In the genomic region with DNA sequence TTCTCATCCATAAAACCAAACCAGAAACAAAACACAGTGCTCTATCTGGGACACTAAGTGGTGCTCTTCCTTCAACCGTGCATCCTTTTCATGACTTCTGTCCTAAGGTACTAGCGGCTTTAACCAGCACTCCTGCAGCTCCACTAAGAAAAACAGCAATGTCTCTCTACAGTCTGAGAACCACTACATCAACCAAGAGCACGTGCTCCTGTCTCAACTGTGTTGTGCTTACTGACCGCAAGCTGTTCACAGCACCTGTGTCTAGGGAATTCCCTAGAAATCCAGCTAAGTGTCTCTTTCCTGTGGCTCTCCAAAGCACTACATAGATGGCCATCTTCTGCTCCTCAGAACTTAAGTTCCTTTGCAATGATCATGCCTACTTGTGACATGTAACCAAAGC, we compare ENCODE assay signal across 11 mouse cellular contexts. TPM values are rescaled to one million over a fixed set of nuclear protein-coding genes. Genes with fewer than 3 reads are reported as not detected.
A peak's percentile ranks its signal among the peaks of the same experiment; 100 is the strongest.
DNase-seq lines count a peak whose midpoint lies in the region; ATAC-seq and TF ChIP-seq lines count a peak whose summit lies in the region.
"Had no signal": no experiment of that assay in that cellular context is flagged by ENCODE, and none has a peak within 500 bp of the region (broad histone marks: within the 10 kb centered on the region; RNA-seq: fewer than 3 reads in every experiment).

No protein-coding gene starts in this region.

- 65% methylated on average over 4 of the region's 4 CpGs for WGBS in hindbrain, embryonic 10.5 days
- 77% methylated on average over 4 of the region's 4 CpGs for WGBS in liver, embryonic 15.5 days (ENCODE audit: insufficient replicate concordance)

- peaks cover 77% of the 10 kb centered on the region for H3K36me3 ChIP-seq in hindbrain, embryonic 10.5 days
- H3K36me3 ChIP-seq in liver, embryonic 15.5 days (replicated peaks) = peaks cover 70% of the 10 kb centered on the region

- H3K9me3 ChIP-seq in hindbrain, embryonic 10.5 days = peaks cover 8% of the 10 kb centered on the region; the same call in 1 of the 2 replicates
- no peaks in the 10 kb centered on the region for H3K9me3 ChIP-seq in liver, embryonic 15.5 days (replicated peaks)
- H3K9me3 ChIP-seq: megakaryocyte, embryonic 14.5 days had no signal

- H3K27me3 ChIP-seq in hindbrain, embryonic 10.5 days (ENCODE audit: insufficient read depth, poor library complexity, severe bottlenecking) = no peaks in the 10 kb centered on the region
- no peaks in the 10 kb centered on the region for H3K27me3 ChIP-seq in liver, embryonic 15.5 days
- H3K27me3 ChIP-seq: megakaryocyte, embryonic 14.5 days had no signal

- no peak overlapping the region; the same call in 1 of the 2 replicates for H3K9ac ChIP-seq in liver, embryonic 15.5 days

- H3K27ac ChIP-seq in gastrocnemius, adult 2 months = 0 out of 2 replicates have a peak overlapping the region, but pooled peaks have one; percentile 24
- H3K27ac ChIP-seq in hindbrain, embryonic 10.5 days = no peak overlapping the region
- H3K27ac ChIP-seq in liver, embryonic 15.5 days (replicated peaks) = peak overlapping the region; percentile 39; the same call in 1 of the 2 replicates

- H3K4me1 ChIP-seq in hindbrain, embryonic 10.5 days (replicated peaks) = peaks cover 32% of the 10 kb centered on the region
- peaks cover 37% of the 10 kb centered on the region for H3K4me1 ChIP-seq in liver, embryonic 15.5 days (replicated peaks)

- no peak for DNase-seq in gastrocnemius, adult 2 months
- DNase-seq in gastrocnemius, postnatal 10 days = no peak
- DNase-seq in A20 (ENCODE audit: low read depth, low spot score) = peak; percentile 19
- no peak for DNase-seq in hindbrain, embryonic 10.5 days (ENCODE audit: low spot score)
- no peak for DNase-seq in adrenal gland, postnatal 4 days (ENCODE audit: low spot score in 2 of 2)
- no peak for DNase-seq in cerebellum, adult 18-20 months
- DNase-seq: B cell, adult 2 months; kidney, postnatal 25 days had no signal

- TF ChIP-seq CTCF in gastrocnemius, adult 2 months (IDR thresholded peaks at IDR 0.05) = no peak

- H3K4me3 ChIP-seq in gastrocnemius, adult 2 months = no peak overlapping the region
- H3K4me3 ChIP-seq in hindbrain, embryonic 10.5 days = peak overlapping the region; percentile 92
- H3K4me3 ChIP-seq in liver, embryonic 15.5 days (replicated peaks) = peak overlapping the region; percentile 98
- H3K4me3 ChIP-seq: megakaryocyte, embryonic 14.5 days had no signal

- intact Hi-C loops in gastrocnemius, adult 2 months (cut with DNase I) = loop anchor here (5.0 kb wide), 1 partner anchor 197 kb away; a partner anchor contains a TSS

- H3K4me2 ChIP-seq in liver, embryonic 15.5 days = peak overlapping the region; percentile 73

- ATAC-seq in liver, embryonic 15.5 days (ENCODE audit: insufficient read depth) = no peak
- ATAC-seq in granulocyte monocyte progenitor cell, adult 5-6 weeks (replicated peaks; ENCODE audit: poor library complexity, severe bottlenecking) = no peak

RNA-seq across cellular contexts. Expression of a gene that starts 2.7 kb away (rescaled TPM):
- total RNA-seq in gastrocnemius, adult 2 months (2021) = 10 to 100 TPM; 38.7 to 46.2 TPM
- total RNA-seq in gastrocnemius, postnatal 10 days (2021) = 10 to 100 TPM; 58.1 to 93.2 TPM
- 175 and 186 TPM in 2 replicates for polyA plus RNA-seq in hindbrain, embryonic 10.5 days (2016; fragmentation: Nextera tagmentation; extraction: Ambion mirVana)
- 68.0 and 76.9 TPM in 2 replicates for polyA plus RNA-seq in liver, embryonic 15.5 days (2015; fragmentation: Nextera tagmentation; extraction: Ambion mirVana)
- total RNA-seq in adrenal gland, postnatal 4 days (2021) = 100 to 1,000 TPM; 236 to 269 TPM
- 238 and 321 TPM in 2 replicates for total RNA-seq in granulocyte monocyte progenitor cell, adult 5-6 weeks (2014; fragmentation: Nextera tagmentation)
- 239 and 278 TPM in 2 replicates for total RNA-seq in granulocyte monocyte progenitor cell, adult 5-6 weeks (2017)

RNA-seq across cellular contexts. Expression of a gene that starts 9.4 kb away (rescaled TPM):
- total RNA-seq in gastrocnemius, adult 2 months (2021) = 1 to 10 TPM; 2.1 to 3.1 TPM
- 10 to 100 TPM; 13.1 to 17.3 TPM for total RNA-seq in gastrocnemius, postnatal 10 days (2021)
- 53.9 and 57.2 TPM in 2 replicates for polyA plus RNA-seq in hindbrain, embryonic 10.5 days (2016; fragmentation: Nextera tagmentation; extraction: Ambion mirVana)
- 8.2 and 11.2 TPM in 2 replicates for polyA plus RNA-seq in liver, embryonic 15.5 days (2015; fragmentation: Nextera tagmentation; extraction: Ambion mirVana)
- 10 to 100 TPM; 60.0 to 61.2 TPM for total RNA-seq in adrenal gland, postnatal 4 days (2021)
- total RNA-seq in granulocyte monocyte progenitor cell, adult 5-6 weeks (2014; fragmentation: Nextera tagmentation) = 9.4 and 9.9 TPM in 2 replicates
- 2.9 and 5.6 TPM in 2 replicates for total RNA-seq in granulocyte monocyte progenitor cell, adult 5-6 weeks (2017)

RNA-seq across cellular contexts. Expression of a gene that starts 10.4 kb away (rescaled TPM):
- 10 to 100 TPM; 14.2 to 15.1 TPM for total RNA-seq in gastrocnemius, adult 2 months (2021)
- 10 to 100 TPM; 37.2 to 43.6 TPM for total RNA-seq in gastrocnemius, postnatal 10 days (2021)
- 10.6 and 12.2 TPM in 2 replicates for polyA plus RNA-seq in hindbrain, embryonic 10.5 days (2016; fragmentation: Nextera tagmentation; extraction: Ambion mirVana)
- 7.4 and 9.6 TPM in 2 replicates for polyA plus RNA-seq in liver, embryonic 15.5 days (2015; fragmentation: Nextera tagmentation; extraction: Ambion mirVana)
- 10 to 100 TPM; 10.6 to 11.0 TPM for total RNA-seq in adrenal gland, postnatal 4 days (2021)
- total RNA-seq in granulocyte monocyte progenitor cell, adult 5-6 weeks (2014; fragmentation: Nextera tagmentation) = 0.53 TPM in 1 of 2 replicates, not detected in the other
- 0.43 and 5.2 TPM in 2 replicates for total RNA-seq in granulocyte monocyte progenitor cell, adult 5-6 weeks (2017)

RNA-seq across cellular contexts. Expression of a gene that starts 17.5 kb away (rescaled TPM):
- 10 to 100 TPM; 13.7 to 17.9 TPM for total RNA-seq in gastrocnemius, adult 2 months (2021)
- 10 to 100 TPM; 62.4 to 68.2 TPM for total RNA-seq in gastrocnemius, postnatal 10 days (2021)
- polyA plus RNA-seq in hindbrain, embryonic 10.5 days (2016; fragmentation: Nextera tagmentation; extraction: Ambion mirVana) = 5.9 and 7.1 TPM in 2 replicates
- polyA plus RNA-seq in liver, embryonic 15.5 days (2015; fragmentation: Nextera tagmentation; extraction: Ambion mirVana) = 17.2 and 20.7 TPM in 2 replicates
- total RNA-seq in adrenal gland, postnatal 4 days (2021) = 10 to 100 TPM; 12.5 to 20.2 TPM
- total RNA-seq in granulocyte monocyte progenitor cell, adult 5-6 weeks (2014; fragmentation: Nextera tagmentation) = not detected in 2 replicates
- 0.04 and 0.10 TPM in 2 replicates for total RNA-seq in granulocyte monocyte progenitor cell, adult 5-6 weeks (2017)

RNA-seq across cellular contexts. Expression of a gene that starts 28.6 kb away (rescaled TPM):
- total RNA-seq in gastrocnemius, adult 2 months (2021) = 1 to 10 TPM; 2.0 to 2.4 TPM
- 1 to 10 TPM; 4.2 to 7.4 TPM for total RNA-seq in gastrocnemius, postnatal 10 days (2021)
- 14.2 and 17.2 TPM in 2 replicates for polyA plus RNA-seq in hindbrain, embryonic 10.5 days (2016; fragmentation: Nextera tagmentation; extraction: Ambion mirVana)
- 3.2 and 3.8 TPM in 2 replicates for polyA plus RNA-seq in liver, embryonic 15.5 days (2015; fragmentation: Nextera tagmentation; extraction: Ambion mirVana)
- total RNA-seq in adrenal gland, postnatal 4 days (2021) = 10 to 100 TPM; 16.3 to 19.4 TPM
- total RNA-seq in granulocyte monocyte progenitor cell, adult 5-6 weeks (2014; fragmentation: Nextera tagmentation) = 16.3 and 26.3 TPM in 2 replicates
- total RNA-seq in granulocyte monocyte progenitor cell, adult 5-6 weeks (2017) = 6.5 and 6.6 TPM in 2 replicates
